Mouse (Mus musculus) A20 (cell line): ENCODE data around the gene Rab36.

Experiments used
- DNase-seq: peaks from one replicate; pipeline ENCODE4 v3.0.0-alpha.2; 2011; ENCODE audit warnings: low read depth, low spot score

The Rab36 gene

GRCm38 (mm10) chr10:75036883-75037379 is at the start of gene Rab36:
TSS of gene Rab36 (plus strand) at chr10:75037058.
- DNase-seq: peak; percentile 86

- no peak for DNase-seq
These were observed 49.0 kb upstream of the Rab36 start for GRCm38 (mm10) chr10:74987698-74988470.

GRCm38 (mm10) chr10:74989814-74990213 is 47.0 kb upstream of the Rab36 start:
- peak; percentile 65 for DNase-seq

DNA sequence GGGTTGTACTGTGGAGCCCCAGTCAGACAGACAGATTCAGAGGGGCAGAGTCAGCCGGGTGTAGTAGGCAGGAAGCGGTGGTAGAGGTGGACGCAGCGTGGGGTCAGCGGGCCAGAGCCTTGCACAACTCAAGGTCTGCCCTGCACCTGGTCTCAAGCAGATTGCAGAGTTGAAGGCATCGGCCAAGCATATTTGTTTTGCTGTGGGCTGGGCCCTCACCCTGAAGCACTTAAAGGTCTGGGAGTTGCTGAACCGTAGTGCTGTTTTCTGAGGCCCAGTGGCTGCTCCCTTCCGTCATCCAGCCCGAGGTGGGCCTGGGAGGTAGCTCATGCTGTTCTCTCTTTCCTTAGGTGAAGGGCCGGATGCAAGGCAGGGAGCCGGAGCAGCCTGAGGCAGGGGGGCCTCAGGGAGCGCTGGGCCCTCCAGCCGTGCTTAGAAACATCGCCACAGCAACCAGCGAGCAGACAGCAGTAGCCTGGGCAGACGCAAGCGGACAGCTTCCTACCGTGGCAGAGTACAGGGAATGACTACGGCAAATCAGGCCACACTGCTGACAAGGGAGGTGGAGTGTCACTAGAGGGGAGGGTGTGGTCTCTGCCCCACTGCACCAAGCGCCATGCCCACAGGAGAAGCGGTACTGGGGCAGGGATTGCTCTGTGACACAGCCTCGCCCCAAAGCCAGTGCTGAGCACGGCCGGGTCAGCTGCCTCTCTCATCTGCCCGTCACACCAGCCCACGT is 46.1 kb upstream of the Rab36 start:
- DNase-seq: no peak

DNA sequence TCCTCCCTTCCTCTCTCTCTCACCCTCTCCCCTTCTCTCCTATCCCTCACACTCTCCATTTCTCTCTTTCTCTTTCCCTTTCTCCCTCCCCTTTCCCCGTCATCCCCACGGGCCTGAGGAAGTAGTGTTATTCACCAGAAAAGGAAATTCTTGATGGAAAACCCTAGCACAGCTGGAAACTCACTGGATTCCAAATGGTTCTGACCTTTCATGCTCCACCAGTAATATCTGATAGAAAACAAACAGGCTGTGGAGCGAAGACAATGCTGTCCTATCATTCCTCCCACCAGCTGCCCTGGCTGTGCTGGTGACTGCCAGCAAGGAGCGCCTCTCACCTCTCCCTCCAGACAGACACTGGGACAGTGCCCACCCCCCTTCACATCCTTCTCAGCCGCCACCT is 42.0 kb upstream of the Rab36 start:
- DNase-seq: no peak

DNA sequence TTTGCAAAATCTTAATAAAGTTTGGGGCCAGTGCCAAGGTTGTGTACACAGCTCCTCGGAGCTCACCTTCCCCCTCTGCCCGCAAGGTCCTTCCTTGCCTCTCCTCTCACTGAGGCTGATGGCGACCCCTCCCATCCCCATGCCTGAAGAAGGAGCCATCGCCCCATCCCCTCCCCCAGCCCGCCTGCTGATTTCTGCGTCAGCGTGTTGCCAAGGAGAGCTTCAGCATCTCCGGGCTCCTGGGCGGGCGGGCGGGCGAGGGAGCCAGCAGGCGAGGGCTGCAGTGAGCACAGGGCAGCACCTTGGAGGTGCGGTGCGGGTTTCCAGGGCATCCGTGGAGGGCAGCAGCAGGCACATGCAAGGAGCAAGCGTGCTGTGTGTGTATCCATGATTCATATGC is 41.5 kb upstream of the Rab36 start:
- DNase-seq: no peak

GRCm38 (mm10) chr10:75001391-75001790 is 35.5 kb upstream of the Rab36 start:
- no peak for DNase-seq

- no peak for DNase-seq
These were observed 32.8 kb upstream of the Rab36 start for GRCm38 (mm10) chr10:75004067-75004466.

GRCm38 (mm10) chr10:75006889-75007662 is 29.8 kb upstream of the Rab36 start:
- no peak for DNase-seq

- DNase-seq: no peak
These were observed 26.2 kb upstream of the Rab36 start for GRCm38 (mm10) chr10:75010704-75011103.

GRCm38 (mm10) chr10:75015465-75015864 is 21.4 kb upstream of the Rab36 start:
- no peak for DNase-seq

DNA sequence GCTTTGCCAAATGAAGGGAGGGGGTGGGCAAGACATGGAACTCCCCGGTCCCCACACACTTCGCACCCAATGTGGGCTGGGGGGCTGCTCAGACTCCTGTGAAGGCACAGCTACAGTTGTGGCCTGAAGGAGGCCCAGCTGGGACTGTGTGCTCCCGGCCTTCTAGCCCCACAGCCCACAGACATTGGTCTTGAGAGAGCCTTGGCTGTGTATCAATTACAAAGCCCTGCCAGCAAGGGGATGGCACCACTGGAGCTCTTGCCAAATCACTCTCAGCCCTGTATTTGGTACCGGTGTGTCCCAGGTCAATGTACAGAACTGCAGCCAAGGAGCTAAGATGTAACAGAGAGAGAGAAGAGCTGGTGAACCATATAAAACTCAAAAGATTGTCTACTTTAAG is 20.4 kb upstream of the Rab36 start:
- no peak for DNase-seq

GRCm38 (mm10) chr10:75020271-75020670 is 16.6 kb upstream of the Rab36 start:
- no peak for DNase-seq

DNA sequence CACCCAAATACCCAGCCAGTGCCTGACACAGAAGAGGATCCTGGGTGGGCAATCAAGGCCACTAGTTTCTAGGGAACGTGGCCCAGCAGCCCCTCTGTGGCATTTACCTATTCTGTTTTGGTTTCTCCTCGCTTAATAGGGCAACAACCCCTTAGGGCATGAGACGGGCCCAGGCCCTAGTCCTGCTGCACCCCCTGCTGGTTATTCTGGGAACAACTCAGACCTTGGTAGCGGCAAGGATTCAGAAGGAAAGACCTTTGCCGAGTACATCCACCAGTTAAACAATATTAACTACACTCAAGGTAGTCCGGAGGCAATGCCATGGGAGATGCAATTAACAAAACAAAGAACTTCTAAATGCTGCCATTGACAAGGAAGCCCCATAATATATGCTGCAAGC is 15.7 kb upstream of the Rab36 start:
- peak; percentile 77 for DNase-seq

DNA sequence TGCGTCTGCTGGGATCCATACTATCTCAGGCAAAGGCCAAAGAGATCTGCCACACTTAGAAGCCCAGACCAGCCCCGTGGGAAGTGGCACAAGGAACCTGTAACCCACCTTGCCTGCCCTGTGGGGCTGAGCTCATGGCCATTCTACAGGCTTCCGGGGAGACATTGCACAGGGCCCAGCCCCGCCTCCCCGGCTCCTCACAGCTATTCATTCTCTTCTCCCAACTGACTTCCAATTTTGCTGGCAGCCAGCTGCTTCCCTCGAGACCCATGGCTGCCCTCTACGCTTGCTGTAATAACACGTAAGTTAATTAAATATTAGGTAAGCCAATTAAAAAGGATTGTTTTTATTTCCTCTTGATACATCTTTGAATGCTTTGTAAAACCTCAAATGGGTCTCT is 10.4 kb upstream of the Rab36 start:
- no peak for DNase-seq

DNA sequence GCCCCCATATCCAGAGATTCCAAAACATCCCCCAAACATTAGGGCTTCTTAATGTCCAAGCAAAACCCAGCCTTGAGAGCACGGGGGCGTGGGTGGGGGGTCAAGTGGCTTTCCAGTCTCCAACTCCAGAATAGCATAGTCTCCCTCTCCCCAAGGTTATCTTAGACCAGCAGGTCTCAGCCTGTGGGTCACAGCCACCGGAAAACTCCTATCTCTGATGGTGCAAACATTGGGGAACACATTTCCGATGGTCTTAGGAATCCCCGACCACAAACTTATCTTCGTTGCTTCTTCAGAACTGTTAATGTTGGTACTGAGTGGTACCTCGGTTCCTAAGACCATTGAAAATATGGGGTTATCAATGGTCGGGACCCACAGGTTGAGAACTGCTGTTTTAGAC is 8.1 kb upstream of the Rab36 start:
- no peak for DNase-seq

GRCm38 (mm10) chr10:75029677-75030076 is 7.2 kb upstream of the Rab36 start:
- DNase-seq: no peak

- DNase-seq: no peak
These were observed 6.6 kb upstream of the Rab36 start for GRCm38 (mm10) chr10:75030234-75030633.

DNA sequence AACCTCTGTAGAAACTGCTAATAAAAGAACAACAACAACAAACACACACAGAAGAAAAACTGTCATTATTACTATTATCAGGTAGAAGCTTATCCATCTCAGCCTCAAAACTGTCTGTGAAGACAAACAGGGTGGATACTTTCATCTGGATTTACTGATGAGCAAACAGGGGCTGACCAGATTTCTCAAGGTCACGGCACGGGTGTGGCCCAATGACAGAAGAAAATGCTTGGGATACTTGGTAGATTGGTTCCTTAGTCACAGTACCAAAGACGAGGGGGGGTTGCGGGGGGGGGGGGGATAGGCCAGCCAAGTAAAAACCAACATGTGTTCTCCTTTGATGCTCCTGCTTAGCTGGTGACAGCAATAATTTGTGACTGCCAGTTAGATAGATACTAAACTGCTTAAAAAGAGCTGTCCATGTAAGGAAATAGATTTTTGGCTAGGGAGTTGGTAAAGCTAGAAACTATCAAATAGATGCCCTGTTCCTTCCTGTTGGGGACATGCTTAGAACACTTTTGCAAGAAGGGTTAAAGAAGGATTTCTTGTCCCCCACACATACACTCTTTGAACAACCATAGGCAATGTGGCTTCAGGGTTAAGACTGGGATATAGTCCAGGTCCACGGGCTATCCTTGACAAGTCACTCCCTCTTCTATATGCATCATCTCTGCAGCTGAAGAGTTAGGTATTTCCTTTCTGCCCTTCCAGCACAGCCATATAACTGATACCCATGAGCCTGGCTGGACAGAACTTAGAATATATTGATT is 5.3 kb upstream of the Rab36 start:
- no peak for DNase-seq

DNA sequence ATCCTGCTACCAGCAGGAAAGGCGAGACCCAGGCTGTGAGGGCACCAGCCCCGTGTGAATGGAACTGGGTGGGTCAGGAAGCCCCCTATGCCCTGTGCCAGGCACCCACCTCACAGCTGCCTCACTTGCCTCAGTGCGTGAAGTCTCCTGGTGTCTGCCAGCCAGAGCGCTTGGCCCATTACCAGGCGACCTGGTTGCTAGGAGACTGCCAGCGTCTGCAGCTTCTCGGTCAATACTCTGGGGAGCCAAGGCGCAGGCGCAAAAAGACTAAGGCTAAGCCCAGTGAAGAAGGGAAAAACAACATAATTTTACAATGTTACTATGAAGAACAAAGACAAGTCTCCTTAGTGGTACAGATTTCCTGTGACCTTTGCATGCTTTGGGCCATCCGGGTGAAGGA is 4.5 kb upstream of the Rab36 start, which contains the start of gene Rsph14:
Gene Rsph14, minus strand, starts transcription at position 192 of the 400 bp plus-strand sequence.
- DNase-seq: no peak

GRCm38 (mm10) chr10:75042060-75042459 is 5.2 kb downstream of the Rab36 start:
- DNase-seq: peak; percentile 29
